Mouse (Mus musculus): ENCODE results near the gene Cep164.
"Not testable (repeated sequence)": the region's sequence is repeated elsewhere in the genome, so short reads cannot be mapped to it uniquely, and the experiment has no call there.

The Cep164 gene

DNA sequence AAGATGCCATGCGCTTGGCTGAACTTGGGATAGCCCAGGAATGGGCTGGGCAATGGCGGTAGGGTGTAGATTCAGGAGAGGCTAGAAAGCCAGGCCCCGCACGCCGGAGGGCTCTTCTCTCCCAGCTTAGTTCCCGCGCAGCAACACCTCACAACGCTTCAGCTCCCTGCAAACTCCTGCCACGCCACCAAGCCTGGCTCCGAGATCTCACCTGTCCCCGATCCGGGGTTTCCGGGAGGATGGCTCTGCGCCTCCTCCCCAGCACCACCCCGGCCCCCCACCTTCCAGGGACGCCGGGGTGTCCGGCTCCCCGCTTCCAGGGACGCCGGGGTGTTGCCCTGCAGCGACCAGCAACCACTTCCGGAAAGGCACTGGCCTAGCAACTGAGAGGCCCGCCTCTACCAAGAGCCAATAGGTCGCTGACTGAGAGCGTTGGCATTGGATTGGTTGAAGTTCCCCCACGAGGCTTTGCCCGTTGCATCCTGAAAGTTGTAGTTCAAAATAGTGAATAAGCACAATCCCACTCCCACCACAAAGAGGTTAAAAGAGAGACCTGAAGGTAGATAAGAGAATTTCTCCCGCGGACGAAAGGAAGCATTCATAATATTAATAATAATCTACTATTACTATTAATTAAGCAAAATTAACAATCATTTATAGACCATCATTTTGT lies at the start of gene Cep164:
TSS of gene Cep164 (minus strand) at position 401 of the 673 bp plus-strand sequence.
- in situ Hi-C loops (cut with MboI, MseI), result no loop called here

DNA sequence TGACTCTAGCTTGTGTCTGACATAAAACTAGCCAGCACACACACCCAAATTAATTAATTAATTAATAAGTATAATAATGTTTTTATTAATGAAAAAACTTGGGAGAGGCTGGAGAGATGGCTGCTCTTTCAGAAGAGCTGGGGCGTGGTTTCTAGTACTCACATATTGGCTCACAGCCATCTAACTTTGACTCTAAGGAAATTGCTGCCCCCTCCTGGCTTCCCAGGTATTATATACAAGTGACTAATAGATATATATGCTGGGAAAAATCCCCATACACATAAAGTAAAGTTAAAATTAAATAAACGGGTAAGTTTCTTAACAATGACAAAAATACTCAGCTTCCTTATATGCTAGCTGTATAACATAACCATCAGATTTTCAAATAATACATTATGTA lies 49.4 kb upstream of the Cep164 start:
- in situ Hi-C loops (cut with MboI, MseI), result no loop called here

DNA sequence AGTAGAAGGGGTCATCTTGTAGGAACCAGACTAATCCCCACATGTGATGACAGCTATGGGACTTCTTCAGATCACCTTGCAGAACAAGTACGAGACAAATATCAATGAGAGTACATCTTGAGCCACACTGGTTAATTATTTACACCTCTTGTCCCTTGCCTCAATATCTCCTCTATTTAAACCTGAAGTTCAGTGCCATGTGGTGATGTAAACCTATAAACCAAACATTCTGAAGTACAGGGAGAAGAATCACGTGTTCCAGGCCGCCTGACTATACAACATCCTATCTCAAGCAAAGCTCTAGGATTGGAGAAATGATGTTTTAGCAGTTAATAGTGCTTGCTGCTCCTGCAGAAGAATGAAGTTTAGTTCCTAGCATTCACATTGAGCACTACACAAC lies 41.8 kb upstream of the Cep164 start:
- in situ Hi-C loops (cut with MboI, MseI), result no loop called here

DNA sequence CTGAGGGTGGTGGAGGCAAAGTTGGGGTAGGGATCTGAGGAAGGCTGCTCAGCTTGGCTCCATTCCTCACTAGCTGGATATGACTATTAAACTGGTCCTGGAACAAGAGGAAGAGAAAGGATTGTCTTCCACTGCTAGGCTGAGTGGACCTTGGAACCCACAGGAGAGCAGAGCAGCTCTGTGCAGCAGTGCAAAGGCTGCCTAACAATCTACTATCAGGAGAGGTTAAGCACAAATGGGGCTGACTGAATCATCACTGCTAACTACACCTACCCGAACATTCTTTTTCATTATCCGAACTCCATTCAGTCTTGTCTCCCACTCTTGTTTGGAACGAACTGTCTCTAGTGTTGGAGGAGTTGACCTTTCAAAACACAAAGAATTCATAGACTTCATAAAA lies 40.7 kb upstream of the Cep164 start:
- in situ Hi-C loops (cut with MboI, MseI), result no loop called here

DNA sequence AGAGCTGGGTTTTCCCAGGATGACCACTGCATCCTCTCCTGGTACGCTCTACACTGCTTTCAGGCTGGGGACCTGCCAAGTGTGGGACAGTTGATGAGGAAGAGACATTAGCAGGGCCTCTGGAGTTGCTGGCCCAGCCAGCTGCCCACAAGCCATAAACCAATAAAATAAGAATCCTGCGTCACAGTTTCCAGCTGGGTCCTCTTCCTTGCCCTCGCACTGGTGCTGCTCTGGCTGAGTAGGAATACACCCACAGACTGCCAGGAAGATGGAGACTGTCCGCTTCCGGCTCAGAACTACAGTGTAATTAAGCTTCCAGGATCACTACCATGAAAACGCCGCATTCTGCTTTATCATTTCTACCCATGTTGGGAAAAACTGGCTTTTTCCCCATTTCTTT lies 33.3 kb upstream of the Cep164 start:
- in situ Hi-C loops (cut with MboI, MseI), result no loop called here

DNA sequence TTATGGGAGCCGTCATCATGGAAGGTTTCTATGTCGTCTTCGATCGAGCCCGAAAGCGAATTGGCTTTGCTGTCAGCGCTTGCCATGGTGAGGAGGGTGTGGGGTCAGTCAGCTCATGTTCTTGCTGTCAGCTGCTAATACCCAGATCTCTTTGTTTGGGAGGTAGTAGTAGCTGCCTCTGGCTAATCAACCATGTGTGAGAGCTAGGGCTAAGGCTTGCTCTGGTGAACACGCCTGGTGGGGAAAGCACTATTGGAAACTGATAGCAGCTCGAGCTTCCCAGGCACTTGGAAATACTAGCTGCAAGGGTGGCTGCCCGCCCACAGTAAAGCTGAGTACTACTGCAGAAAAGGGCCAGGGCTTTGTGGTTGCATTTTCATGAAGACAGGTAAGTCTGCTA lies 30.9 kb upstream of the Cep164 start:
- in situ Hi-C loops (cut with MboI, MseI), result no loop called here

DNA sequence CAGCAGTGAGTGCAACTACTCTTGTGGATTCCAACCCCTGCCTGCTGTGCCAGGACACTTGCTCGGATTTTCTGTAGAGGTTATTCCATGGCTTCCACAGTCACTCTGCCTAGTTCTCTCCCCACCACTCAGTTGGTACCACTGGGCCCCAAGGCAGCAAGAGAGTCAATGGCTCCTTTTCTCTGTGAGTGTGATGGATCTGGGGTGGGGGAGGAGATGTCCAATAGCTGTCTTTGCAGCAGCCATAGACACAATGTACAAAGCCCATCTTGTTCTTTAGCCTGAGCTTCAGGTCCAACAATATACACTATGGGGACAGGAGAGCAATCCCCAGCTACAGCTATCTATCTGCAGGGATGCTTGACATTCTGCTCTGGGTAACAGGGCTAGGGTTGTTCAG lies 25.6 kb upstream of the Cep164 start:
- in situ Hi-C loops (cut with MboI, MseI), result no loop called here

DNA sequence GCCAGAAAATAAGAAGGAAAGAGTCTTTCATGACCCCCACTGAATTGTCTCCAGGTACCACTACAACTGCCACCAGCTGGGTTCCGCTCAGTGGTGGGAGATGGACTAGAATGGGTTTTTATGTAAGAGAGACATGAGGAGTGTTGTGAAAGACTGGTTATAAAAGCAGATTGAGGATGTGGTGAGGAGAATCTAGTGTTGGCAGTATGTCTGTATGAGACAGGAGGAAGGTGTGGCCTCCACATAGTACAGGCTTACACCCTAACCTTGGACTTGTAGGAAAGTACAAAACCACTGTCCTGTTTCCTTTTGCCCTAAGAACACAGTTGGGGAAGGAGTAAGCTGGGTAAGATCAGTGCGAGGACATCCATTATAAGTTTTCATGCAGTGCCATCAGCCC lies 25.2 kb upstream of the Cep164 start:
- in situ Hi-C loops (cut with MboI, MseI), result no loop called here

DNA sequence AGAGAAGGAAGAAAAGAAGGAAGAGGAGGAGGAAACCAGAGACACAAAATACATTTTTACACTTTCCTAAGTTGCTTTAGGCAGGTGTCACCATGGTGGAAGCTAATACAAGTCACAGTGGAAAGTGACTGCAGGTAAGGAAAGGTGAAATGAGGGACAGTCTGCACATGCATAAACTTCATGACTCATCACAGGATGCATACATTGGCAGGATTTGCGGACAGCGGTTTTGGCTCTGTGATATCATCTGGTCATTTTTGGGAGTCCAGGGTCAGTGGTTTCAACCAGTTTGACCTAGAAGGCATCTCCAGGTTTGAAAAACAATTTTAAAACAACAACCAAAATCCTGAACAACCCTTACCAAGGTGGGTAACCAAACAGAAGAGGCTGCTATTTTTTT lies 23.3 kb upstream of the Cep164 start:
- in situ Hi-C loops (cut with MboI, MseI), result no loop called here

DNA sequence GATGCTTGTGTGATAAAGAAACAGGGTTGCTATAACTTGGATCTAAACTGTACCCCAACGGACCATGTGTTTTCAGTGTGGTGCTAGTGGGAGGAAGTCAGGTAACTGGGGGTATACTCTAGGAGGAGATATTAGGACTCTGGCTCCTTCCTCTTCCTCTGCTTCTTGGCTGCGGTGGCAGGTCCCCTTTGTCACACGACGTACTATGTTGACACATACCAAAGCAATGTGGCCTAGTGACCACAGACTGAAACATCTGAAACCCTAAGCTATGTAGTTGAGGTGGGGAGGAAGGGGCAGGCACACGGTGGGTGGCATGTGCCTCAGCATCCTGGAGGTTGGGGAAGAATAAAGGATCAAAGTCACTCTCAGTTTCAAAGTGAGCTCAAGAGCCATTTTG lies 22.8 kb upstream of the Cep164 start:
- in situ Hi-C loops (cut with MboI, MseI), result no loop called here

DNA sequence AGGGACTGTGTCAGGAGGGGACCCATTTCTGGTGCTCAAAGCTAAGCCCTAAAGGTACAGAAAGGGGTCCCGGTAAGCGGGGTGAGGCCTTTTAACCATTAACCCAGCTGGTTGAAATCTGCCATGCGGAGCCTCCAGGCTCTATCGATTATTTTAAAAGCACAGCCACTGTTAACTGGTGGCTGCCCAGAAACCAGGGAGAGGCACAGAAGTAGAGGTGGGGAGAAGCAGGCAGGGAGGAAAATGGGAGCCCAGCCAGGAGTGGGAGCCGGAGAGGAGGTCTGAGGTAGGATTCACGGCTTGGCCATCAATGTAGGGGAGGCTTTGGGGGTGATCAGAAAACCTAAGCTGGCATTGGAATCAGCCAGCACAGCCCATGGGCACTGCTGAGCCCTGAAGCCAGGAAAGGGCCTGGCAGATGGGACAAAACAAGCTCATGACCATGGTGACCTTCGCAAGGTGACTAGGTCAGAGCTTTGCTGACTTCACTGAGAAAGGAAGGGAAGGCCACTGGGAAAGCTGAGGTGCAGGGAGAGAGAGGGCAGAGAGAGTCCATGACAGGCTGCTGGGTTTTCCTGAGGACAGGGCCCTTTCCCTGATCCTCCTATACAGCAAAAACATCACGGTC lies 22.2 kb upstream of the Cep164 start:
- in situ Hi-C loops (cut with MboI, MseI), result no loop called here

DNA sequence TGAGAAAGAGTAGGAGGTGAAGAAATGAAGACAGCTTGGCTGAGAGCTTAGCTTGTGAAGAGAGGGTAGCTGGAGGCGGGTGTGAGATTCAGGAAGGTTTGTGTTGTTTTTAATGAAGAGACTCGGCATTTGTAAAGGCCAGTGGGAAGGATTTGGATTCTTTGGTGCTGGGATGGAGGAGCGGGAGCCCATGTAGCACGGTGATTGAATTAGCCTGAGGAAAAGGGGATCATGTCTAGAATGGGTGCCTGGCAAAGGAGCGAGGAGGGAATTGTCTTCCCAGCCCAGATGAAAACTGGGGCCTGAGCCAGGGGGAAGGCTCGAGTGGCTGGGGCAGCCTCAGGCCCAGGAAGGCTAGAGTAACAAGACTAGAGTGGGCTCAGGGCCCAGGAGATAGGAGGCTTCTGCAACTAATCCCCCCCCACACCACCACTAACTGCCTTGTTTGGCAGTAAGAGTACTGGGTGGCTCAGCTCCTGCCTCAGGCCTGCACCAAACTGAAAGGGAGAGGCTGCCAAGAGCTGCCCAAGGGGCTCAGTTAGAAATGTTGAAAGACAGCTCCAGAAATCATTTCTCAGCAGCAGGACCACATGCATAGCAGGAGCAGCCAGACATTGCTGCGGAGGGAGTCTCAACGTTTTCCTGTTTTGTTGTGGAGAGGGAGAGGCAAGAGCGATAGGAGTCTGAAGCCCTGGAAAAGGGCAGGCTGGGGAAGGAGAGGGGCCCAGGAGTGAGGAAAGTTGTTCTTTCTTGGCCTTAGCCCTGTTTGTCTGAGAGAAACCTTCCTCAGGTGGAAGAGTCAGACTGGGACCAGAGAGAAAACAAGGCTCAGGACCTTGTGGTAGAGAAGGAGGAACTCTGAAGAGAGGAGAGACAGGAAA lies 21.3 kb upstream of the Cep164 start:
- in situ Hi-C loops (cut with MboI, MseI), result no loop called here

DNA sequence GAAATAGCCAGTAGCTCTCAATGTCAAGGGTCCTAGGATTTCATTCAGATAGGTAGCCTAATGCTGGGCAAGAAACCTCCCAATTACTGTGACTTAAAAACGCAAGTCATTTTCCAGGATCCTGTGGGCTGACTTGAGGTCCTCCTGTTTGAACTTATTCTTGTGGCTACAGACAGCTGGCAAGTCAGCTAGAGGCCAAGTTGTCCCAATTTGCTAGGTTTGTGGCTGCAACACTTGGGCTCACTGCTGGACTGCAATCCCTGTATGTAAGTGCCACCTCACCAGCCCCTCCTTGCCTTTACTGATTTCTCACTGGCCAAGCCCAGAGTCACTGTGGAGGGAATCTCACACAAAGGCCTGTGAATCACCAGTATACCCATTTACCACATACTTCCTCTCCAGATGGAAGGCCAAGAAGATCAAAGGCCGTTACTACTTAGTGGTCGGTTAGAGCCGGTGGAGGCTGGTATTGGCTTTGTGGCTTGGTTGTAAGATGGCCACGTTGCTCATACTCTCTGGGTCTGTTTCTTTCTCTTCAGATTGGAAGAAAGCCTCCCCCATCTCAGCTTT lies 18.5 kb upstream of the Cep164 start:
- in situ Hi-C loops (cut with MboI, MseI), result no loop called here

DNA sequence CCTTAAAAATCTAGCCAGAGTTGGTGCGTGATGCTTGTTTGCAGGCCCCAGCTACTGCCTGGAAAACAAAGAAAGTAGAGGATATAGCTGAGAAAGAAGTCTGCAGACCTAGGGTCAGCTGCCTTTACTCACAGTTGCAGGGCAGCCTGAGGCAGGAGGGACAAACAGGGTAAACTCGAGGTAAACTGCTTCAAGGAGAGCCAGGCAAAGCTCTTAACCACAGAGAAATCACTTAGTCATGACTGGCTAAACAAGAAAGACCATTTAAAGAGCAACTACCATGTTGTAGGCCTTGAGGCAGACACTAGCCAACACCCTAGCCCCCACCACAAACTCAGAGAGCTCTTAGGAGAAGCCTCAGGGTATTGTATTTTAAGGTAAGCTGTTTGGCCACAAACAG lies 17.7 kb upstream of the Cep164 start:
- in situ Hi-C loops (cut with MboI, MseI), result not testable (repeated sequence)

DNA sequence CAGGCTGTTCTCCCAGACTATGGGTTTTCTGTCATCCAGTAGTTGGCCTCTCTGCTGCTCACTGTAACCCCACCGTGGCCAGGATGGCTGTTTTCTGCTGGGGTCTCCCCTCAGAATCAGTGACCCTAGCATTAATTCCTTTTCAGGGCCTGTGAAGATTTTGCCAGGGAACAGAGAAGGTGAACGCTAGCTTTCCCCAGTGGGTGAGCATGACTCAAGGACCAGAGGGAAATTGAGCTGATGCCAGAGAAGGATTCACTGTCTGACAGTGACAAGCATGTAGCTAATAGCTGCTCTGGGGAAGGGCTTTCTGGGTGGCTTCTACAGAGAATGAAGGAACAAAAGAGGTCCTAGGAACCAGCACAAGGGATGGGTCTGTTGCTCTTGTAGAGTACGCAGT lies 17.1 kb upstream of the Cep164 start:
- in situ Hi-C loops (cut with MboI, MseI), result no loop called here

DNA sequence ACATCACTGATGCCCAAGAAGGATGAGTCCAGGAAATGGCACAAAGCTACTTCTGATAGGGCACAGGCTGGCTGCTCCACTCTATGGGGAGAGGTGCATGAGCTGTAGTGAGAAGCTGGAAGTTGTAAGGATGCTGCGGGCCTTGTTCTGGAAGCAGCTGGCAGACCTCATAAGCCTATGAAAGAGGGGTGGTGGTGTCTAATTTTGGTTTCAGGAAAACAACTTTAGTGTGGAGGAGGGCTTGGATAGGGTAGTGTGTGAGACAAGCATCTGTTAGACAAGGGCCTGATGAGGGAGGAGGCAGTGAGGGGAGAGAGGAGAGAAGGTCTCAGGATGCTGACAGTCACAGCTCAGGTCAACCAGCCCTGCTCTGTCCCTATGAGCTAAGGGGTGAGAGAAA lies 15.3 kb upstream of the Cep164 start:
- in situ Hi-C loops (cut with MboI, MseI), result no loop called here

DNA sequence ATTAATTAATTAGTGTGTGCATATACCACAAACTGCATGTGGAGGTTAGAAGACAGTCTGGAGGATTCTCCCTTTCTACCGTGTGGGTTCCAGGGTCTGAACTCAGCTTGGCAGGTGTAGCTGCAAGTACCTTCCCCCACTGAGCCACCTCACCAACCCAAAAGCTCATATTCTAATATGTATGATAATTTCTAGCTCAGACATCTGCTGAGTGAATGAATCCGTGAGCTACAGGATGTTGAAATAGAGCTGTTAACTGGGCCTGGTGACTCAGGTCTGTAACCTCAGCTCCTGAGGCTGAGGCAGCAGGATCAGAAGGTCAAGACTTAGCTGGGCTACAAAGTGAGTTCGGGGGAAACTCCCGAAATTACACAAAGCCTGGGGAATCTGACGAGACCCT lies 14.5 kb upstream of the Cep164 start:
- in situ Hi-C loops (cut with MboI, MseI), result no loop called here

DNA sequence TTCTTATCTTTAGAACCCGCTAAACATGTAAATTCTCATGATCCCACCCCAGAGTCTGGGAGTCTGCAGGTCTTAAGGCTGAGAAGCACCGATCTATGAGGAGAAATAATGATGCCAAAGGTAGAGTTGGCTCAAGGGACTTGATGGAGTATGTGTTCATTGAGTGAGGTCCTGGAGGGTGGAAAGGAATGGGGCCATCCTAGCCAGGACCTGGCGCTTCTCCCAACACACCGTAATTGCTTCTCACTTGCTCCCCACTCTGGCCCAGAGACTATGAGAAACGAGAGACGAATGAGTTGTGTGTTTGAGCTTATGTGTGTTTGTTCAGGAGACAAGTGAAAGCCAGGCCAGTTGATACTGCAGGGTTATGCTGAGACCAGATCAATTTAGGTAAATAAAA lies 13.0 kb upstream of the Cep164 start:
- in situ Hi-C loops (cut with MboI, MseI), result no loop called here

DNA sequence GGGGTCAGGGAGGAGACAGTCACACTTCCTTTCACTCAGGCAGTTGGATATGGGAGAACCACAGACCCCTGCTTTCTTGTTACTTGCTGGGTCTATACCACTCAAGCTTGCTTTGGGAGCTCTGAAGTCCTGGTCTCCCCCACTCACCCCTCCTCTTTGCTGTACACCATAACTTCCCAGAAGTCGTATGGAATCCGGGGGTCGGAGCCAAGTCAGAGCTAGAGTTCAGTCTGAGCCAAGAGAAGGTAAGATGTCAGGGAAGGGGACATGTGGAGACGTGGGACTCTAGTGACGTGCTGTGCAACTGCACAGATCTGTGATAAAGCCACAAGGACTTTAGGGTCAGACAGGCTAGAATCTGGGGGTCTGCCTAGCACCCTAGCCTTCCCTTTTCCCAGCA lies 11.8 kb upstream of the Cep164 start:
- in situ Hi-C loops (cut with MboI, MseI), result no loop called here

DNA sequence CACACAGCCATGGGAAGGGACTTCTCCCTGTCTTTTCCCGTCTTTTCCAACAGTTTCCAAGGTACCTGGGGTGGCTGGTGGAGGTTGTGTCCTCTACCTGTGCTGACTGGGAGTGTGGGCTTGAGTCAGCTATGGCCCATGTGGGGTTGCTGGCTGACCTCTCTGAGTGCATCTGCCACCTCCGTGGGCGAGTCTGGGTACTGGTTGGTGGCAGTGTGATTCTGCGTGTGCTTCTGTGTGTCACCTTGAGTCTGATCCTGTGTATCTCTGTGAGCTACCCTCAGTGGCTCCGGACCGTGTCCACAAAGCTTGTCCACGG lies 11.4 kb upstream of the Cep164 start:
- in situ Hi-C loops (cut with MboI, MseI), result loop anchor here (5.0 kb wide), 1 partner anchor 38 kb away; no protein-coding TSS in a partner anchor

DNA sequence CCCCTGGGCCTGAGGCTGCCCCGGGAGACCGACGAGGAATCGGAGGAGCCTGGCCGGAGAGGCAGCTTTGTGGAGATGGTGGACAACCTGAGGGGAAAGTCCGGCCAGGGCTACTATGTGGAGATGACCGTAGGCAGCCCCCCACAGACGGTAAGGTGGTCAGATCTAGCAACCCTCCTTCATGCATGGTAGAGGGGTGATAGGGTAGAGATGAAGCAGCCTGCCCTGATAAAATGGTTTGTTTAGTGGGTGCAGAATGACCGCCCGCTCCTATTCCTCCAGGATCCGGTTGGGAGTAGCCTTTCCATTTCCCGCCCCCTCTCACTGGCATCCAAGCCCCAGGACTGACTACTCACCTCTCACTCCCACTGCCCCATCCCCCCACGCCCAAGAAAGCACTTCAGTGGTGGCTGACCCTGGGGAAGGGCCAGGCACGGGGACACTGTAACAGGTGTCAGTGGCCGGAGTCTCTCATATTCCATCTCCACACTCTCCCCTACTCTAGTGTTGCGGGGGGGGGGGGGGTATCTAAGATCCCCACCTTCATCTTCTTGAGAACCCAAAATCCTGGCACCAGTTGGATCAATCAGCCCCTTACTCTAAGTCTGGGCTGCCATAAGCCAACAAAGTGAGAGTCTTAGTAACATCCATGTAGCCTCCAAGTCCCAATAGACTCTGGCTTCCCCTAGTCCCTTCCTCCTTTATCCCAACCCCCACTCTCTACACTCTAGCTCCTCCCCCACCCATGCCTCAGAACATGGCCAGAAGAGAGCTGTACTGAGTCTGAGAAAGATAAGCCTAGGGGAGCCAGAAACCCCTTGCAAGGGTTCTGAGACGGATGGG lies 10.9 kb upstream of the Cep164 start:
- in situ Hi-C loops (cut with MboI, MseI), result loop anchor here (5.0 kb wide), 1 partner anchor 37 kb away; no protein-coding TSS in a partner anchor
